Mouse (Mus musculus): Measurements from ENCODE around the gene Lyl1. TPM values are rescaled to one million over a fixed set of nuclear protein-coding genes. Genes with fewer than 3 reads are reported as not detected.

Lyl1 gene
- polyA plus RNA-seq, 1 experiment from 2014 or later: 8.3 TPM

DNA sequence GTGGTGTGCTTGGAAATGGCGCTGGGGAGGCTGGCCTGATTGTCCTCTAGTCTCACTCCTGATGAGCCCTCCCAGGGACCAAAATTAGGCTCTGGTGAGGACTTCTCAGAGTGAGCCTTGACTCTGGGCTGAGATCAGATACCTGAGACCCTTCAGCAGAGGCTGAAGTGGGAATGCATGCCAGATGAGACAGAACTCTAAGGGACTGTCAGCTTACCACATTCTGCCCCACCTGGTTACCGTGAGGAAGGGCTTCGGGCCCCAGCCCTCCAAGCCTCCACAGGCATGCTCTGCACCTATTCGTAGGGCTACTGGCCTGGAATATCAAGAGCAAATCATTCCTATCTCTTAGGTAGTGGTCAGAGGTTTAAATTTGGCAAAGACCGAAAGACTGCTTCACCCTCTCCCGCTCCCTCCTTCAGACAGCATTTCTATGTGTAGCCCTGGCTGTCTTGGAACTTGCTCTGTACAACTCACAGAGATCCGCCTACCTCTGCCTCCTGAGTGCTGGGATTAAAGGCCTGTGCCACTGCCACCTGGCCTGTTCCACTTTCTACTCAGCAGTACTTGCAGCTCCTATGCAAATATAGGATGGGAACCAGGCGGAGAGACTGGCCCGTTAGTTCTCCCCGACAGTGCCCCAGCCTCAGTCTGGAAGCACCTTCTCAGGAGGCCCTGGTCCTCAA is 37.6 kb downstream of the Lyl1 start:
- Histone ChIP-seq H3K27ac (ENCODE audit: low read length) (0 out of 2 replicates have a peak overlapping the region, but pooled peaks have one; percentile 12), H3K9ac (ENCODE audit: low read length) (peak overlapping the region; percentile 13; the same call in 1 of the 2 replicates), H3K36me3 (ENCODE audit: control insufficient read depth, insufficient read depth, low read length) (no peaks in the 10 kb centered on the region), H3K27me3 (ENCODE audit: control insufficient read depth, insufficient read depth, low read length) (no peaks in the 10 kb centered on the region), H3K9me3 (replicated peaks; ENCODE audit: control insufficient read depth, low read length) (no peaks in the 10 kb centered on the region), H3K4me3 (replicated peaks; ENCODE audit: low read length) (no peak overlapping the region), H3K4me2 (ENCODE audit: low read depth, low read length) (no peak overlapping the region), H3K4me1 (ENCODE audit: control insufficient read depth, insufficient read depth, low read length) (peaks cover 60% of the 10 kb centered on the region)
- no peak for ATAC-seq (ENCODE audit: insufficient read depth, low FRiP score)
- WGBS: 65% methylated on average over 10 of the region's 10 CpGs

GRCm38 (mm10) chr8:84739401-84739742 is 38.1 kb downstream of the Lyl1 start:
- ATAC-seq (ENCODE audit: insufficient read depth, low FRiP score): no peak
- H3K9me3 ChIP-seq (replicated peaks; ENCODE audit: control insufficient read depth, low read length): no peaks in the 10 kb centered on the region
- H3K4me1 ChIP-seq (ENCODE audit: control insufficient read depth, insufficient read depth, low read length): peaks cover 65% of the 10 kb centered on the region
- H3K27me3 ChIP-seq (ENCODE audit: control insufficient read depth, insufficient read depth, low read length): no peaks in the 10 kb centered on the region
- H3K27ac ChIP-seq (ENCODE audit: low read length): 0 out of 2 replicates have a peak overlapping the region, but pooled peaks have one; percentile 12
- no peak overlapping the region for H3K4me3 ChIP-seq (replicated peaks; ENCODE audit: low read length)
- H3K9ac ChIP-seq (ENCODE audit: low read length): 0 out of 2 replicates have a peak overlapping the region, but pooled peaks have one; percentile 3
- 7% methylated on average over 1 of the region's 1 CpGs for WGBS
- no peak overlapping the region for H3K4me2 ChIP-seq (ENCODE audit: low read depth, low read length)
- no peaks in the 10 kb centered on the region for H3K36me3 ChIP-seq (ENCODE audit: control insufficient read depth, insufficient read depth, low read length)

GRCm38 (mm10) chr8:84740895-84741843 is 39.9 kb downstream of the Lyl1 start:
- Histone ChIP-seq H3K4me3 (replicated peaks; ENCODE audit: low read length) (no peak overlapping the region), H3K4me1 (ENCODE audit: control insufficient read depth, insufficient read depth, low read length) (peaks cover 82% of the 10 kb centered on the region), H3K9ac (ENCODE audit: low read length) (peak overlapping the region; percentile 69), H3K27me3 (ENCODE audit: control insufficient read depth, insufficient read depth, low read length) (no peaks in the 10 kb centered on the region), H3K36me3 (ENCODE audit: control insufficient read depth, insufficient read depth, low read length) (peaks cover under 1% of the 10 kb centered on the region; the same call in 1 of the 2 replicates), H3K9me3 (replicated peaks; ENCODE audit: control insufficient read depth, low read length) (no peaks in the 10 kb centered on the region), H3K4me2 (ENCODE audit: low read depth, low read length) (no peak overlapping the region; the same call in 1 of the 2 replicates), H3K27ac (ENCODE audit: low read length) (peak overlapping the region; percentile 95)
- WGBS: 54% methylated on average over 13 of the region's 13 CpGs
- no peak for ATAC-seq (ENCODE audit: insufficient read depth, low FRiP score)

GRCm38 (mm10) chr8:84742171-84743053 is 41.2 kb downstream of the Lyl1 start:
- H3K27me3 ChIP-seq (ENCODE audit: control insufficient read depth, insufficient read depth, low read length): no peaks in the 10 kb centered on the region
- H3K4me2 ChIP-seq (ENCODE audit: low read depth, low read length): peak overlapping the region; percentile 52
- 24% methylated on average over 32 of the region's 32 CpGs for WGBS
- H3K9ac ChIP-seq (ENCODE audit: low read length): peak overlapping the region; percentile 69
- H3K9me3 ChIP-seq (replicated peaks; ENCODE audit: control insufficient read depth, low read length): no peaks in the 10 kb centered on the region
- H3K27ac ChIP-seq (ENCODE audit: low read length): peak overlapping the region; percentile 95
- peaks cover 83% of the 10 kb centered on the region for H3K4me1 ChIP-seq (ENCODE audit: control insufficient read depth, insufficient read depth, low read length)
- peak overlapping the region; percentile 25 for H3K4me3 ChIP-seq (replicated peaks; ENCODE audit: low read length)
- peak; percentile 80 for ATAC-seq (ENCODE audit: insufficient read depth, low FRiP score)
- peaks cover 4% of the 10 kb centered on the region; the same call in 1 of the 2 replicates for H3K36me3 ChIP-seq (ENCODE audit: control insufficient read depth, insufficient read depth, low read length)

DNA sequence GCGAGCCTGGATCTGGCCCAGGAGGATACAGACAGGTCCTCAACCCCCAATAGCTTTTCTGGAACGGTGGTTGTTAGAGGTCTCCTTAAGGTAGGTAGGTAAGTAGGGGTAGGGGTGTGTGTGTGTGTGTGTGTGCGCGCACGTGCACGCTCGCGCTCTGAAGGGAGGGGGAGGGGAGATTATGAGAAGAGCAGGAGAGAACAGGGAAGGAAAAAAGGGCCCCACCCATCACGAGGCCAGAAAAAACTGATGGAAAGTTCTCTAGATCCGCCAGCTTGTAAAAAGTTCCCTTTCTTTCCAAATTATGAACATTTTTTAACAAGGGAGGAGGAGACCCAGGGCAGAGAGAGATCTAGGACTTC is 41.8 kb downstream of the Lyl1 start:
- Histone ChIP-seq H3K4me2 (ENCODE audit: low read depth, low read length) (peak overlapping the region; percentile 52), H3K9ac (ENCODE audit: low read length) (peak overlapping the region; percentile 69), H3K4me1 (ENCODE audit: control insufficient read depth, insufficient read depth, low read length) (peaks cover 79% of the 10 kb centered on the region), H3K4me3 (replicated peaks; ENCODE audit: low read length) (peak overlapping the region; percentile 25), H3K36me3 (ENCODE audit: control insufficient read depth, insufficient read depth, low read length) (peaks cover 4% of the 10 kb centered on the region; the same call in 1 of the 2 replicates), H3K9me3 (replicated peaks; ENCODE audit: control insufficient read depth, low read length) (no peaks in the 10 kb centered on the region), H3K27me3 (ENCODE audit: control insufficient read depth, insufficient read depth, low read length) (no peaks in the 10 kb centered on the region), H3K27ac (ENCODE audit: low read length) (peak overlapping the region; percentile 95)
- WGBS: 22% methylated on average over 10 of the region's 10 CpGs
- ATAC-seq (ENCODE audit: insufficient read depth, low FRiP score): no peak

GRCm38 (mm10) chr8:84743517-84744420 is 42.5 kb downstream of the Lyl1 start:
- H3K9me3 ChIP-seq (replicated peaks; ENCODE audit: control insufficient read depth, low read length): no peaks in the 10 kb centered on the region
- peak overlapping the region; percentile 52 for H3K4me2 ChIP-seq (ENCODE audit: low read depth, low read length)
- no peak overlapping the region for H3K4me3 ChIP-seq (replicated peaks; ENCODE audit: low read length)
- 19% methylated on average over 17 of the region's 17 CpGs for WGBS
- H3K27ac ChIP-seq (ENCODE audit: low read length): peak overlapping the region; percentile 95
- ATAC-seq (ENCODE audit: insufficient read depth, low FRiP score): peak; percentile 27
- H3K9ac ChIP-seq (ENCODE audit: low read length): peak overlapping the region; percentile 44; the same call in 1 of the 2 replicates
- H3K4me1 ChIP-seq (ENCODE audit: control insufficient read depth, insufficient read depth, low read length): peaks cover 74% of the 10 kb centered on the region
- H3K36me3 ChIP-seq (ENCODE audit: control insufficient read depth, insufficient read depth, low read length): peaks cover 4% of the 10 kb centered on the region; the same call in 1 of the 2 replicates
- H3K27me3 ChIP-seq (ENCODE audit: control insufficient read depth, insufficient read depth, low read length): no peaks in the 10 kb centered on the region

GRCm38 (mm10) chr8:84745032-84745925 is 44.0 kb downstream of the Lyl1 start:
- no peak for ATAC-seq (ENCODE audit: insufficient read depth, low FRiP score)
- peaks cover 59% of the 10 kb centered on the region for H3K4me1 ChIP-seq (ENCODE audit: control insufficient read depth, insufficient read depth, low read length)
- H3K27ac ChIP-seq (ENCODE audit: low read length): peak overlapping the region; percentile 95
- H3K9me3 ChIP-seq (replicated peaks; ENCODE audit: control insufficient read depth, low read length): no peaks in the 10 kb centered on the region
- H3K4me2 ChIP-seq (ENCODE audit: low read depth, low read length): no peak overlapping the region
- H3K4me3 ChIP-seq (replicated peaks; ENCODE audit: low read length): no peak overlapping the region
- WGBS: 17% methylated on average over 17 of the region's 17 CpGs
- H3K9ac ChIP-seq (ENCODE audit: low read length): peak overlapping the region; percentile 43
- H3K36me3 ChIP-seq (ENCODE audit: control insufficient read depth, insufficient read depth, low read length): peaks cover 4% of the 10 kb centered on the region; the same call in 1 of the 2 replicates
- no peaks in the 10 kb centered on the region for H3K27me3 ChIP-seq (ENCODE audit: control insufficient read depth, insufficient read depth, low read length)

Data from stomach, embryonic 16.5 days (tissue).